Mouse (Mus musculus) neural tube, embryonic 14.5 days (tissue): ENCODE data around the gene Hist1h2bh. TPM values are rescaled to one million over a fixed set of nuclear protein-coding genes. Genes with fewer than 3 reads are reported as not detected.

ENCODE experiments used
- ATAC-seq: fragments of 200-750 bp; cut with Nextera tagmentation; 2 replicates; pipeline ENCODE4 v1.8.0; 2017; ENCODE audit warnings: low read depth, mild to moderate bottlenecking, moderate TSS enrichment, moderate library complexity
- H3K27ac ChIP-seq: fragments of 300-500 bp; sonication (generic); 2 replicates; pipeline ENCODE4 v1.5.1; 2014; ENCODE audit warnings: low read depth, mild to moderate bottlenecking, control low read depth, low read length, moderate library complexity, mixed read lengths
- H3K27me3 ChIP-seq: fragments of 300-500 bp; sonication (generic); 2 replicates; pipeline ENCODE4 v1.6.1; 2014; ENCODE audit warnings: low read length; ENCODE audit not compliant: control insufficient read depth, insufficient read depth
- H3K36me3 ChIP-seq: fragments of 300-500 bp; sonication (generic); 2 replicates; pipeline ENCODE4 v1.6.1; 2014; ENCODE audit warnings: low read length, mixed read lengths; ENCODE audit not compliant: control insufficient read depth, insufficient read depth
- H3K4me1 ChIP-seq: fragments of 300-500 bp; sonication (generic); 2 replicates; pipeline ENCODE4 v1.6.1; 2014; ENCODE audit warnings: low read length; ENCODE audit not compliant: control insufficient read depth, insufficient read depth
- H3K4me2 ChIP-seq: fragments of 300-500 bp; sonication (generic); 2 replicates; pipeline ENCODE4 v1.6.1; 2014; ENCODE audit warnings: mild to moderate bottlenecking, low read depth, low read length, control low read depth
- H3K4me3 ChIP-seq: fragments of 300-500 bp; sonication (generic); 2 replicates; pipeline ENCODE4 v1.5.1; 2014; ENCODE audit warnings: low read depth, low read length, control low read depth, mixed read lengths
- H3K9ac ChIP-seq: fragments of 300-500 bp; sonication (generic); replicated peaks from 2 replicates; pipeline ENCODE4 v1.6.1; 2014; ENCODE audit warnings: low read depth, mild to moderate bottlenecking, control low read depth, low read length, mixed read lengths
- H3K9me3 ChIP-seq: fragments of 300-500 bp; sonication (generic); 2 replicates; pipeline ENCODE4 v1.6.1; 2016; ENCODE audit warnings: low read length; ENCODE audit not compliant: control insufficient read depth
- WGBS: fragments of 180-500 bp; shearing (Covaris S2); extraction: QIAGEN DNeasy Blood & Tissue Kit; methylation state at CpG from one replicate; pipeline ENCODE4 v1.1.7; 2014; 5-methylcytosine and 5-hydroxymethylcytosine counted together
- polyA plus RNA-seq: library from polyadenylated mRNA; unstranded; fragments of >200 nt; fragmentation: Nextera tagmentation; extraction: Ambion mirVana; gene quantifications from 2 replicates; pipeline ENCODE4 v1.2.1, GENCODE M21; 2014

The Hist1h2bh gene
- polyA plus RNA-seq, 1 experiment from 2014 or later = not detected

DNA sequence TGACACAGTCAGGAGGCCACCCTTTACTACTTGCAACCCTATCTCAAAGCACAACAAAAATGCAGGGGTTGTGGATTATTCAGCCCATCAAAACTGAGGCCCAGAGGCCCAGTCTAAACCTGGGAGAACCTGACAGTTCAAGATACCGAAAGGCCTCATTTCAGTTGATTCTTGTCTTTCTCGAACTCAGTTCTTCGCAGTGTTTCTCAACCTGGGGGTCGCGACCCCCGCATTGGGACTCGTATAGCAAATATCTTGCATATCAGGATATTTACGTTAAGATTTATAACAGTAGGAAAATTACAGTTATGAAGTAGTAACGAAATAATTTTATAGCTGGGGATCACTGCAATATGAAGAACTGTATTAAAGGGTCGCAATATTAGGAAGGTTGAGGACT, 17.3 kb downstream of the Hist1h2bh start:
- 3% methylated on average over 10 of the region's 10 CpGs for WGBS
- ATAC-seq = no peak
- H3K4me1 ChIP-seq = 0 out of 2 replicates have a peak, but pooled peaks cover 8% of the 10 kb centered on the region
- no peaks in the 10 kb centered on the region for H3K27me3 ChIP-seq
- no peak overlapping the region for H3K9ac ChIP-seq
- peak overlapping the region; percentile 48 for H3K4me2 ChIP-seq
- H3K9me3 ChIP-seq = no peaks in the 10 kb centered on the region
- H3K36me3 ChIP-seq = no peaks in the 10 kb centered on the region
- H3K27ac ChIP-seq = no peak overlapping the region
- peak overlapping the region; percentile 39 for H3K4me3 ChIP-seq

DNA sequence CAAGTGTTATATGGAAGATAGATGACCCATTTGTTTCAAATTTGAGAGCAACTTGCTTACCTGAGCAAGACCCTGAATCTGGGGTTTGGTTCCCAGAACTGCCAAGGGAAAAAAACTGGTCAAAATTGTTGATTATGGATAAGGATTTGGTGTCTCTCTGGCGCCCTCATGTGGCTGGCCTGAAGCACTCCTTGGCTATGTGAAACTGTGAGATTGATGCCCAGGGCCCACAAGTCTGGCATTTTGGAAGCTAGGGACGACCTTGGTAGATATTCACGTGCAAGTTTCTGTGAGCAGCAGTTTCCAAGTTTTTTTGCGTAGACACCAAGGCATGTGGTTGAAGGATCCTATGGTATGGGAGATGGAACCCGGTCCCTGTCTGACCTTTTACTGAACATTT, 18.5 kb downstream of the Hist1h2bh start:
- no peaks in the 10 kb centered on the region for H3K36me3 ChIP-seq
- H3K4me1 ChIP-seq = 0 out of 2 replicates have a peak, but pooled peaks cover 4% of the 10 kb centered on the region
- 0 out of 2 replicates have a peak overlapping the region, but pooled peaks have one; percentile 9 for H3K4me2 ChIP-seq
- 17% methylated on average over 5 of the region's 5 CpGs for WGBS
- peak; percentile 32; the same call in 1 of the 2 replicates for ATAC-seq
- no peak overlapping the region for H3K9ac ChIP-seq
- H3K9me3 ChIP-seq = no peaks in the 10 kb centered on the region
- no peak overlapping the region for H3K27ac ChIP-seq
- H3K4me3 ChIP-seq = no peak overlapping the region
- no peaks in the 10 kb centered on the region for H3K27me3 ChIP-seq

DNA sequence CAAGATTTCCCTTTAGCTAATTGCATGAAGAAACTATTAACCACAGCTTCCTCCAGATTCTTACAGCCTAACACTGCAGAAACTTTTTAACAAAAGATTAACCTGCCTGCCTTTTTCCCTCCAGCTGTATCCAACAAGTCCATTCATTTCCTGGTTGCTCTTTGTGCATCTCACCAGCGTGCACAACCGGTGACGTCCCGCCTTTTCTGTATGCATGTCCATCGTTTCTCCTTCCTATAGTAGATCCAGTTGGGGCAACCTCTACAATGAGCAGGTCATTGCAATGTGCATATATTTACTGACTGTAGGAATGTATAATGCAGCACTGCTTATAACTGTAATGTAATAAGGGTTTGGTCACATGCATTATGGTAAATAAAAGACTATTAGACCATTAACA, 19.2 kb downstream of the Hist1h2bh start:
- H3K4me2 ChIP-seq = no peak overlapping the region
- 0 out of 2 replicates have a peak, but pooled peaks cover 4% of the 10 kb centered on the region for H3K4me1 ChIP-seq
- WGBS = 48% methylated on average over 5 of the region's 5 CpGs
- H3K27ac ChIP-seq = no peak overlapping the region
- no peaks in the 10 kb centered on the region for H3K27me3 ChIP-seq
- no peak for ATAC-seq
- H3K4me3 ChIP-seq = no peak overlapping the region
- H3K9ac ChIP-seq = no peak overlapping the region
- H3K36me3 ChIP-seq = no peaks in the 10 kb centered on the region
- no peaks in the 10 kb centered on the region for H3K9me3 ChIP-seq

DNA sequence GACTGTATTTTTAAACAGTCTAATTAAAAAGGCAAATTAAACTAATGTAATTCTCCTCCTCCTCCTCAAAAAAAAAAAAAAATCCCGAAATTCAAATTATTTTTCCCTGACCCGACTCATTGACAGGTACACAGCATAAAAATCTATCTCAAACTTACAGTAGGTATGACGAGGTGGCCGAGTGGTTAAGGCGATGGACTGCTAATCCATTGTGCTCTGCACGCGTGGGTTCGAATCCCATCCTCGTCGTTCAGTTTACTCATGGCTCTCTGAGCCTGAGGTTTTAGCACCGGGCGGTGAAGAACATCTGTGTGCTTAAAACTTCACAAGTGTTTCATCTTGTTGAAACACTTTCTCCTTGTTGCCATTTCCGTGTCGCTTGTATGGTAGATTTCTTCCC, 21.5 kb downstream of the Hist1h2bh start:
- Histone ChIP-seq H3K27me3 (no peaks in the 10 kb centered on the region), H3K9ac (no peak overlapping the region), H3K4me2 (no peak overlapping the region), H3K27ac (no peak overlapping the region), H3K36me3 (no peaks in the 10 kb centered on the region), H3K9me3 (no peaks in the 10 kb centered on the region), H3K4me3 (no peak overlapping the region), H3K4me1 (no peaks in the 10 kb centered on the region)
- WGBS = 2% methylated on average over 14 of the region's 14 CpGs
- no peak for ATAC-seq

DNA sequence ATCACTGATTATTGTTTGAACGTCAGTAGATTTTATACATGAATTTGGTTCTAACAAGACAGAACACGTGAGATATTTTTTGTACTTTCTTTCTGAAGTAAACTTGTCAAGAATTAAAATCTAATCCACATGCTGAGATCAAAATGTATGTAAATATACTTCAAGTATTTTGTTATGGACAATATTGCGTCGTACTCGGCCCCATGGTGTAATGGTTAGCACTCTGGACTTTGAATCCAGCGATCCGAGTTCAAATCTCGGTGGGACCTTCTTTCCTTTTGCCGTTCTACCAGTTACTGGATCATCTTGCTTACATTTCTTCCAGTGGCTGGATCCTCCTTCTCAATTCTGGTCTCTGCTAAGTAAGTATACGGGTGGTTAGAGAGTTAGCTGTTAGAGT, 23.8 kb downstream of the Hist1h2bh start:
- WGBS = under 1% methylated on average over 10 of the region's 10 CpGs
- peak; percentile 47; the same call in 1 of the 2 replicates for ATAC-seq
- H3K9ac ChIP-seq = no peak overlapping the region

DNA sequence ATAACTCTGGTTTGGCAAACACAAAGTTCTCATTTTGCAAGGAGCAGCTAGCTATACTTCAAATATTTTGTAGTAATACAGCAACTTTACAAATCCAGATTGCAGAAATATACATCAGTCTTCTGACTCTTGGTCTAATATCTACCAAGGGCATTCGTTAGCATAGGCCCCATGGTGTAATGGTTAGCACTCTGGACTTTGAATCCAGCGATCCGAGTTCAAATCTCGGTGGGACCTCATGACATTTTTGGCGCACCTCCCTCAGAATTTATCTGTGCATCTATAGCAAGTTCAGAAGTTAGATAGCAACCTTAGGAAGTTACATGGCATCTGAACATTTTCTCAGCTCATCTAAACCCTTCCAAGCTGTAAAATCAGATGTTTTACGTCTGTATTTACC, 24.3 kb downstream of the Hist1h2bh start:
- no peak overlapping the region for H3K27ac ChIP-seq
- under 1% methylated on average over 6 of the region's 6 CpGs for WGBS
- no peak overlapping the region for H3K9ac ChIP-seq

More for the DNA sequence above, 23.8 kb downstream of the Hist1h2bh start:
- H3K9me3 ChIP-seq = no peaks in the 10 kb centered on the region
- H3K4me2 ChIP-seq = peak overlapping the region; percentile 61
- H3K27ac ChIP-seq = no peak overlapping the region
- H3K4me1 ChIP-seq = peaks cover 4% of the 10 kb centered on the region; the same call in 1 of the 2 replicates
- no peaks in the 10 kb centered on the region for H3K27me3 ChIP-seq
- H3K4me3 ChIP-seq = peak overlapping the region; percentile 39
- H3K36me3 ChIP-seq = no peaks in the 10 kb centered on the region

DNA sequence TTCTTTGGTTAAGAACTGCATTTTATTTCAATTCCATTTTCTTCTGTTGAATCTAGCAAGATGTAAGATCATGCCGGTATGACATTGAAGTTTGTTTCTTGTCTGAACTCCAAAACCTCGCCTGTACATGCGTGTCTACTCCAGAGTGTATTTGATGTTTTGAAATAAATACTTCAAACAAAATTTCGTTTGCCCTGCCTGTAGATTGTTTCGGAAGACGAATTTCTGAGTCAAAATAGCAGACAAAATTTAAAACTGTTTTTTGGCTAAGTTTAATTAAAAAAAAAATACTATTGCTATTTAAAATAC, 24.9 kb downstream of the Hist1h2bh start:
- under 1% methylated on average over 6 of the region's 6 CpGs for WGBS
- H3K9ac ChIP-seq = no peak overlapping the region

More for the DNA sequence above, 24.3 kb downstream of the Hist1h2bh start:
- no peaks in the 10 kb centered on the region for H3K27me3 ChIP-seq
- H3K9me3 ChIP-seq = no peaks in the 10 kb centered on the region
- ATAC-seq = peak; percentile 47
- no peaks in the 10 kb centered on the region for H3K36me3 ChIP-seq
- peak overlapping the region; percentile 61 for H3K4me2 ChIP-seq
- peaks cover 4% of the 10 kb centered on the region; the same call in 1 of the 2 replicates for H3K4me1 ChIP-seq
- peak overlapping the region; percentile 39 for H3K4me3 ChIP-seq

DNA sequence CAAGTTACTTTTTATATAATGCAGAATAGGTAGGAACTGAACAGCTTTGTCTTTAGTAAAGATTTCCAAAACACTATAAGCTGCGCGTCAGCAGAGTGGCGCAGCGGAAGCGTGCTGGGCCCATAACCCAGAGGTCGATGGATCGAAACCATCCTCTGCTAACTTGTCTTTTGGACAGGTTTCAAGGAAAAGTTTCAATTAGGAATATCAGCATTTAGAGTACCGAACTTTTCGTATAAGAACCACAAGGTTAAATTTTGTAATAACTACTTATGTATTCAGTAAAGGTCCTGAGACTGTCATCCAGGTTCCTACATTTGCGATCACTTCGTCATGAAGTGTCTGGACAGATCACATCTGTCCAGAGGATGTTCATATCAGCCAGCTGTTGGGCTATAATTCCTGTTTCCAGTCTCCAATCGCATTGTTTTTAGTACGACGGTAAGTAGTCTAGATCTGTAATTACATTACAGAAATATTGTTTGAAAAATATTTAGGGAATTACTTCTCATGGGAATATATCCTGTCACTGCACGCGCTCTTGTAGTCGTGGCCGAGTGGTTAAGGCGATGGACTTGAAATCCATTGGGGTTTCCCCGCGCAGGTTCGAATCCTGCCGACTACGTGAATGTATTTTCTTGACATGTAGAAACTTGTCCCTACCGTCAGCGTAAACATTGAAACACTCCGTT, 25.4 kb downstream of the Hist1h2bh start:
- Histone ChIP-seq H3K4me1 (peaks cover 4% of the 10 kb centered on the region; the same call in 1 of the 2 replicates), H3K36me3 (no peaks in the 10 kb centered on the region), H3K9ac (no peak overlapping the region), H3K27ac (no peak overlapping the region), H3K4me3 (peak overlapping the region; percentile 39), H3K4me2 (peak overlapping the region; percentile 63), H3K9me3 (no peaks in the 10 kb centered on the region), H3K27me3 (no peaks in the 10 kb centered on the region)
- WGBS = under 1% methylated on average over 27 of the region's 27 CpGs
- ATAC-seq = peak; percentile 93

More for the DNA sequence above, 24.9 kb downstream of the Hist1h2bh start:
- H3K4me3 ChIP-seq = peak overlapping the region; percentile 39
- H3K9me3 ChIP-seq = no peaks in the 10 kb centered on the region
- no peaks in the 10 kb centered on the region for H3K27me3 ChIP-seq
- H3K4me2 ChIP-seq = peak overlapping the region; percentile 63
- peaks cover 4% of the 10 kb centered on the region; the same call in 1 of the 2 replicates for H3K4me1 ChIP-seq
- no peak overlapping the region for H3K27ac ChIP-seq
- no peak for ATAC-seq
- H3K36me3 ChIP-seq = no peaks in the 10 kb centered on the region

DNA sequence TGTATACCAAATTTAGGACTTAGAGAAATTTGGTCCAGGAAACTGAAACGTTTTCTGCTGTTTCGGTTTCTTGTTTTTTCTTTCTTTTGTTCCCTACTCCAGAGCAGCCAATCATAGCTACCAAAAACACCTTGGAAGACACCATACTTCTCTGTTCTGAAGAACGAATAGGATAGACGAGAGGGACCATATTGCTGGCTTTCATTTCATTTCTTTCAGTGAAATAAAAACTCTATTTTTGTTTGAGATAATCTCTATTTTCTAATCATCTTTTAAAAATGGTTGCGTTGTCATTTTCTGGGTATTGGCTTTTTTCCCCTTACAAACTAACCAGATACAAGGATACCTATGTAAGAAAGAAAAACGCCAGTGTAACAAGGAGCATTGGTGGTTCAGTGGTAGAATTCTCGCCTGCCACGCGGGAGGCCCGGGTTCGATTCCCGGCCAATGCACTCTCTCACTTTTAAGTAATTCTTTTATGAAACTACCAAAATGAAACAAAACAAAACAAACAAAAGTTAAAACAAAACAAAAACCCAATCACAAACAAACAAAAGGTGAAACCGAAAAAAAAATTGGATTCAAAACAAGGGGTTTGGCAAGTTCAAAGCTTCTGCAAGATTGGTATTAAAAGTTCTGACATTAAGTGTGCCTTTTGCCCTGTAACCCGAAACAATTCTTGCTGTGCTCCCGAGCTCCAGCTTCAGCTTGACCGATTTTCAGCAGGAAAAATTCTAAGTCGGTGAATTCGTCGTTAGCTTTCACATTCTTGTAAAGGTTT, 26.2 kb downstream of the Hist1h2bh start:
- Histone ChIP-seq H3K27me3 (no peaks in the 10 kb centered on the region), H3K27ac (no peak overlapping the region), H3K4me1 (peaks cover 4% of the 10 kb centered on the region; the same call in 1 of the 2 replicates), H3K4me2 (peak overlapping the region; percentile 63), H3K9me3 (no peaks in the 10 kb centered on the region), H3K9ac (no peak overlapping the region), H3K36me3 (no peaks in the 10 kb centered on the region), H3K4me3 (peak overlapping the region; percentile 39)
- WGBS = under 1% methylated on average over 19 of the region's 19 CpGs
- ATAC-seq = peak; percentile 86
